Mouse (Mus musculus): ENCODE data around the gene Bard1. TPM values are rescaled to one million over a fixed set of nuclear protein-coding genes. Genes with fewer than 3 reads are reported as not detected.

Bard1 gene
- 5.3 and 5.6 TPM in 2 replicates for total RNA-seq (2014; rRNA removed; ENCODE audit: low replicate concordance)
- 0.66 and 0.81 TPM in 2 replicates for polyA plus RNA-seq (2015; fragmentation: Nextera tagmentation; extraction: Ambion mirVana)

DNA sequence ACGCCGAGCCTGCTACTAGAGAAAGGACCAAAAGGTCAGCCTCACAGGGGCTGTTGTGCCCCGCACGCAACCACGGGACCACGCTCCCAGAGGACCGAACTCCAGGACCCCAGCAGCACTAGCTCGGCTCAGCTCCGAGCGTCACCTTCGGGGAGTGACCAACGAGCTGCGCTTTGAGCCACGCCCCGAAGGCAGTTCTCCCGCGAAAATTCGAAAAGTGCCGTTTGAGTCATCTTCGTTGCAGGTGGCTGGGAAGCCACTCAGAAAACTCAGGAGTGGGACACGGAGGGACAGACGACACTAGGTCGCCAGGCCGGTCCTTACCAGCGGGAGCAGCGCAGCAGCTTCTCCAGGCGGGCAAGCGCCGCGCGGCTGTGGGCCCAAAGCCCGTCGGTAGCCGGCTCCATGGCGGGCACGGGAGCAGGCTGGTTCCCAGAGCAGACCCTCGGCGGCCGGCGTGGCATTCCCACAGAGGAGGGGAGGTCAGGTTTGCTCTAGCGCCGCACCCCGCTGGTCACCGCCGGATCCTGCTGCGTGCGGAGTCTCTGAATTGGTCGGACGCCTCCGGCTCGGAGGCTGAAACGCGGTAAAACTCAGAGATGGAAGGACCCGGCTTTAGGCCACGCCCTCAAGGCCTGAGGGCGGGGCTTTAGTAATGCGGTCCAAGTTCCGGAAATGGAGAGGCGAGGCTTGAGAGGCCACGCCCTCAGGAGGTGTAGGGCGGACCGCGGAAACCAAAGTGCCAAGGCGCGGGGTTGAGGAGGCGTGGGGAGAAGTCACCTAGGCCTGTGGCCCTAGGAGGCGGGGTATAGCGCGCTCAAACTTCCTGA is at the start of gene Bard1:
Bard1 (minus strand) TSS at position 803 of the 830 bp plus-strand sequence.
- peak; percentile 97 for DNase-seq (ENCODE audit: low spot score)

DNA sequence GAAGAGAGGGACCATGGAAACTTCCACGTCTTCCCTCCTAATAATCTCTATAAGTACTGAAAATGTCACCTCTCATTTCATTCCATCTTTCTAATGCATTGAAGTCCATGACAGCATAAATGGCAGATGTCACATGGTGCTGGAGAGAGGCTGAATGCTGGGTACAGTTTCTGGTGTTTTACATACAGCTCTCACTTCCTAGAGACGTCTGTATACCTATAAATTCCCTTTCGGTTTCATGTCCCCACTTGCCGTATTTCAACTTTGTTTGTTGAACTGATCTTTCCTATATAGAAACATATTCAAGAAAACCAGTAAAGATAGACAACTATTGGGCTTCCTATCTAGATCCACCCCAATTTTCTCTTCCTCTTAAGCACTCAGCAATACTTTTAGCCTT is 24.2 kb upstream of the Bard1 start:
- Histone ChIP-seq H3K27me3 (ENCODE audit: control insufficient read depth, insufficient read depth, low read length) (no peaks in the 10 kb centered on the region), H3K27ac (ENCODE audit: low read depth) (no peak overlapping the region), H3K9ac (replicated peaks; ENCODE audit: low read depth, low read length) (no peak overlapping the region), H3K4me3 (ENCODE audit: low read depth, low read length) (no peak overlapping the region), H3K4me1 (ENCODE audit: control insufficient read depth, insufficient read depth) (no peaks in the 10 kb centered on the region), H3K9me3 (replicated peaks; ENCODE audit: control insufficient read depth, low read length) (no peaks in the 10 kb centered on the region), H3K4me2 (ENCODE audit: low read depth, low read length) (no peak overlapping the region), H3K36me3 (replicated peaks; ENCODE audit: control insufficient read depth, insufficient read depth, low read length) (no peaks in the 10 kb centered on the region)
- DNase-seq (ENCODE audit: low spot score), result no peak
- WGBS, result 86% methylated on average over 4 of the region's 4 CpGs
- ATAC-seq (ENCODE audit: insufficient read depth, low read depth), result no peak
- TF ChIP-seq EP300 (IDR thresholded peaks at IDR 0.05; ENCODE audit: low read depth) (no peak), CTCF (IDR thresholded peaks at IDR 0.05; ENCODE audit: low read depth) (no peak)

More for the DNA sequence above, at the start of gene Bard1:
- H3K4me3 ChIP-seq (ENCODE audit: low read depth, low read length), result peak within 1 kb of the TSS; percentile 70
- under 1% methylated on average over 69 of the region's 69 CpGs for WGBS
- H3K4me1 ChIP-seq (ENCODE audit: control insufficient read depth, insufficient read depth), result peaks cover 19% of the 10 kb centered on the region; the same call in 1 of the 2 replicates
- ATAC-seq (ENCODE audit: insufficient read depth, low read depth), result peak; percentile 97
- no peaks in the 10 kb centered on the region for H3K36me3 ChIP-seq (replicated peaks; ENCODE audit: control insufficient read depth, insufficient read depth, low read length)
- peak within 1 kb of the TSS; percentile 82 for H3K27ac ChIP-seq (ENCODE audit: low read depth)
- peak within 1 kb of the TSS; percentile 68 for H3K9ac ChIP-seq (replicated peaks; ENCODE audit: low read depth, low read length)
- no peaks in the 10 kb centered on the region for H3K9me3 ChIP-seq (replicated peaks; ENCODE audit: control insufficient read depth, low read length)
- H3K4me2 ChIP-seq (ENCODE audit: low read depth, low read length), result peak within 1 kb of the TSS; percentile 63
- no peak for TF ChIP-seq EP300 (IDR thresholded peaks at IDR 0.05; ENCODE audit: low read depth)
- no peak for TF ChIP-seq CTCF (IDR thresholded peaks at IDR 0.05; ENCODE audit: low read depth)
- no peaks in the 10 kb centered on the region for H3K27me3 ChIP-seq (ENCODE audit: control insufficient read depth, insufficient read depth, low read length)

DNA sequence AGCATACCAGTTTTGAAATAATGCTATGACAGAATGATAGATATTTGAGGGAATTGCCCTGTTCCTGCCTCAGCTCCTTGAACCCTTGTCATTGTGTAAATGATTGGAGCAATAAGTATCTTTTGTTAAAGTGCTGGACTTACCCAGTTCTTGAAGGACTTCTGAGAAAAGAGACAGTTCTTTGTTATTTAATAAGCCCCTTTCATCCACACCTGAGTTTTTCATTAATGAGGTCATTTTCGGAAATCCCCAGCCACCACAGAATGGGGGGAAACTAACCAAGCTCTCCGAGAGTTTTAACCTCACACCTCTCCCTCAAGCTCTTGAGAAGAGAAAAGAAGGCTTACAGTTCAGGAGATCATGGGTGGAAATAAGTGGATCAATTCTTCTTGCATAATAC is 15.6 kb upstream of the Bard1 start:
- no peaks in the 10 kb centered on the region for H3K27me3 ChIP-seq (ENCODE audit: control insufficient read depth, insufficient read depth, low read length)
- 78% methylated on average over 2 of the region's 2 CpGs for WGBS
- no peak for ATAC-seq (ENCODE audit: insufficient read depth, low read depth)
- no peak overlapping the region for H3K4me3 ChIP-seq (ENCODE audit: low read depth, low read length)
- TF ChIP-seq EP300 (IDR thresholded peaks at IDR 0.05; ENCODE audit: low read depth), result no peak
- TF ChIP-seq CTCF (IDR thresholded peaks at IDR 0.05; ENCODE audit: low read depth), result no peak
- no peak overlapping the region for H3K27ac ChIP-seq (ENCODE audit: low read depth)
- H3K4me2 ChIP-seq (ENCODE audit: low read depth, low read length), result no peak overlapping the region
- no peaks in the 10 kb centered on the region for H3K36me3 ChIP-seq (replicated peaks; ENCODE audit: control insufficient read depth, insufficient read depth, low read length)
- no peaks in the 10 kb centered on the region for H3K4me1 ChIP-seq (ENCODE audit: control insufficient read depth, insufficient read depth)
- H3K9ac ChIP-seq (replicated peaks; ENCODE audit: low read depth, low read length), result no peak overlapping the region
- DNase-seq (ENCODE audit: low spot score), result no peak
- no peaks in the 10 kb centered on the region for H3K9me3 ChIP-seq (replicated peaks; ENCODE audit: control insufficient read depth, low read length)

DNA sequence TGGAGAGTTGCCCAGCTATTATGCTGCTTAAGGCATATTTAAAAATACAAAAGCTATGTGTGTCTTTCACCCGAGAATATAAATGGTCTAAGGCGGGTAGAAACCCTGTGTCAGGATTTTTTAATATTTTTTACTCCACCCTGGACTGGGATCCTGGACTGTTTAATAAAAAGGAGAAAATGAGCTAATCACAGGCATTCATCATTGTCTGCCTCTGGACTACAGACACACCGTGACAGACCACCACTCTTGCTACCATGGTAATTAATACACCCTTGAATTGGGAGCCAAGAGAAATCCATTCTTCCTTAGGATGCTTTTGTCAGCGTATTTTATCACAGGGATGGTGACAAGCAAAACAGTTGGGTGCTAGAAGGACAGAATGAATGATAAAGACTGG is 14.3 kb upstream of the Bard1 start:
- DNase-seq (ENCODE audit: low spot score) (no peak), ATAC-seq (ENCODE audit: insufficient read depth, low read depth) (no peak)
- Histone ChIP-seq H3K9me3 (replicated peaks; ENCODE audit: control insufficient read depth, low read length) (no peaks in the 10 kb centered on the region), H3K27me3 (ENCODE audit: control insufficient read depth, insufficient read depth, low read length) (no peaks in the 10 kb centered on the region), H3K4me2 (ENCODE audit: low read depth, low read length) (no peak overlapping the region), H3K27ac (ENCODE audit: low read depth) (no peak overlapping the region), H3K9ac (replicated peaks; ENCODE audit: low read depth, low read length) (no peak overlapping the region), H3K4me1 (ENCODE audit: control insufficient read depth, insufficient read depth) (no peaks in the 10 kb centered on the region), H3K36me3 (replicated peaks; ENCODE audit: control insufficient read depth, insufficient read depth, low read length) (no peaks in the 10 kb centered on the region), H3K4me3 (ENCODE audit: low read depth, low read length) (no peak overlapping the region)
- WGBS, result 72% methylated on average over 4 of the region's 4 CpGs
- TF ChIP-seq EP300 (IDR thresholded peaks at IDR 0.05; ENCODE audit: low read depth), result no peak
- TF ChIP-seq CTCF (IDR thresholded peaks at IDR 0.05; ENCODE audit: low read depth), result no peak

DNA sequence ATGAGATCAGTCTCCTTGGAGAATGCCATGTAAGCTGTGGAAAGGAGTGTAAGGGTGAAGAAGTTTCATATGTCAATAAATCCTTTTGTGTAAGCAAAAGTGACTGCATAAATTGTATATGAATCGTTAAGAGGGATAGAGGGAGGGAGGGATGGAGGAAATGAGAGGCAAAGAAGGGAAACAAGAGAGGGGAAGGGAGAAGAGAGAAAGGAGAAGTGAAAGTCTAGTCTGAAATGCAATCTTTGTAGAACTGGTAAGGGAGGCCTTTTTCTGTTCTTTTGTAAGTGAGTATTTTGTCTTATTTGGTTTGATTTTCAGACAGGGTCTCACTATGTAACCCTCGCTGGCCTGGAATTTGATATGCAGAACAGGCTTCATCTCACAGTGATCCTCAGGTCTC is 12.8 kb upstream of the Bard1 start:
- Histone ChIP-seq H3K27ac (ENCODE audit: low read depth) (no peak overlapping the region), H3K4me2 (ENCODE audit: low read depth, low read length) (no peak overlapping the region), H3K4me3 (ENCODE audit: low read depth, low read length) (no peak overlapping the region), H3K36me3 (replicated peaks; ENCODE audit: control insufficient read depth, insufficient read depth, low read length) (no peaks in the 10 kb centered on the region), H3K9me3 (replicated peaks; ENCODE audit: control insufficient read depth, low read length) (no peaks in the 10 kb centered on the region), H3K9ac (replicated peaks; ENCODE audit: low read depth, low read length) (no peak overlapping the region), H3K4me1 (ENCODE audit: control insufficient read depth, insufficient read depth) (no peaks in the 10 kb centered on the region), H3K27me3 (ENCODE audit: control insufficient read depth, insufficient read depth, low read length) (no peaks in the 10 kb centered on the region)
- no peak for DNase-seq (ENCODE audit: low spot score)
- TF ChIP-seq EP300 (IDR thresholded peaks at IDR 0.05; ENCODE audit: low read depth) (no peak), CTCF (IDR thresholded peaks at IDR 0.05; ENCODE audit: low read depth) (no peak)
- whole genome bisulfite sequencing, result 62% methylated on average over 2 of the region's 2 CpGs
- ATAC-seq (ENCODE audit: insufficient read depth, low read depth), result no peak
